Mouse (Mus musculus) embryo, embryonic 10.5 days (tissue): ENCODE measurements at regions not wholly inside any gene's neighbourhood (a gene's known extent, or its start where the extent isn't known, plus 50 kb on each side); places are given as distances from the start of the nearest gene placed in this dataset.
"Not testable (repeated sequence)": the region's sequence is repeated elsewhere in the genome, so short reads cannot be mapped to it uniquely, and the experiment has no call there.

ENCODE experiments used
- DNase-seq: peaks from one replicate; pipeline ENCODE4 v3.0.0-alpha.2; 2015; ENCODE audit warnings: low spot score

DNA sequence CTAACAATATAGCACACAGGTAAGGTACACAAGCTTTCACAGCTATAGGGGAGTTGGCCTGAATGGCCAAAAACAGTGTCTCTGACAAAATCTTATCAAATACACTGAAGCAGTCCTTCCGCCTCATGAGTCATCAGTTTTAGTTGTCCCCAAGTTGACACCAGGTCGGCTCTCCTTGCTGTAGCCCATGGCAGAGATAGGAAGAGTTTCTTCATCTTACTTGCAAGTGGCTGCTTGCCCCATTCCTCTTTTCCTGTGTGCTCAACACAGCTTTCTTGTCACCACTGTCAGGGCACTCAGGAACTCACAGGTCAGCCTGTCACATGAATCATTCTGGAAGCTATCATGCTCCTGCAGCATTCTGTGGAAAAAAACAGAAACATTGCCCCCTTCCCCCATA is 77.1 kb downstream of the Olfr721-ps1 start:
- not testable (repeated sequence) for DNase-seq

DNA sequence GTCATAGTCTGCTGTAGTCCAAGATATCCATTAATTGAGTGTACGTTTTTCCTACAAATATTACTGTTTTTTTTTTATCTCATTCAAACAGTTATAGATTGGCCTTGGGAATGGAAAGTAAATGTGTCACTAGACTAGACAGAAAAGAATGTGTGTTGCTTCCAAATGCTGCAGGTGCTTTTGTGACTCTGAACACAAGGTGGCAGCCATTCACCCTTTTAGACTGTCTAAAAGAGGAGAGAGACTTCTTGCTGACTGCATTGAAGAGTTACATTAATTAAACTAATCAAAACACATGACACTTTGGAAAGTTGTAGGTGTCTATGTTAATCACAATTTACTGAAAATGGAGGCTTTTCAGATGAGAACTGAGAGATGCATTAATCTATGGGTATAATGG is 80.7 kb downstream of the Olfr721-ps1 start:
- DNase-seq, result peak; percentile 46

DNA sequence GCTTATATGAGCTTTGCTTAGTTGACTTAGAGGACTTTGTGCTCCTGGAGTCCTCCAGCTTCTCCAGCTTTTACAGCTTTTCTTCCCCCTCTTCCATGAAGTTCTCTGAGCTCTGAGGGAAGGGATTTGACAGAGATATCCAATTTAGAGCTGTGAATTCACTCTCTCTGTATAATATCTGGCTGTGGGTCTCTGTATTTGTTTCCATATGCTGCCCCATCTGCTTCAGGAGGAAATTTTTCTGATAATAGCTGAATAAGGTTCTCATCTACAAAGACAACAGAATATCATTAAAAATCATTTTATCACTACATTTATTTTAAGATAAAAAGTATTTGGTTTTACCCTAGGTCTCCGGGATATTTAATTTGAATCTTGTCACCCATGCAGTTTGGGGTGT is 85.3 kb downstream of the Olfr721-ps1 start:
- DNase-seq, result no peak

DNA sequence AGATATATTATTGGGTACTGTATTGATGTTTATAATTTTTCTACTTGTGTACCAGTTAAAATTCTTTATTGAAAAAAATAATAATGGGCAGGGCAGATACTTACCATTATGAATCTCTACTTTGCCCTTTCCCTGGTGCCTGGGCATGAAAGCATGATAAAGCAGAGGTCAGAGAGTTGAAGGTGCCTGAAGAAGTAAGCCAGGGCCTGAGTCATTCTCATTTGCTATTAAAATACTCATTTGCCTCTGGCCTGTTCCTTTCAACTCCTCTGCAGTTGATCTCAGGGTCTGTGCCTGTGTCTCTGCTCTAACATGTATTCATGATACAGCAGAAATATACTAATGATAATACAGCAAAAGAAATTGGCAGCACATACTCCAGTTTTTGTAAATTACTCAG is 89.4 kb downstream of the Olfr721-ps1 start:
- no peak for DNase-seq

DNA sequence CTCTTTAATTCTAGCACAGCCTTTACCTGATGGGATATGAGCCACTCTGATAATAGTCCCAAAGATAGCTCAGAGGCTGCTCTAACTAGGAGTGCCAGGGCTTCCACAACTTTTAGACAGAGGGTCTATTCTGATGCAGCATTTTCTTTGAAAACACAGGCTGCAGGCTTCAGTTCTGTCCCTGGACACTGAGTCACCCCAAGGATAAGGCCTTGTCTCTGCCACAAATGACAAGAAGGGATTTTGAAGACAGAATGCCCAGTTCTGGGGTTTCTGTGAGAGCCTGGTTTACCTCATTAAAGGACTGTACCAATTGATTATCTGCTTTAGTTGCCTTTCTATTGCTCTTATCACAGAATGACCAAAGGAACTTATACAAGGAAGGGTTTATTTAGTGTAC is 90.9 kb downstream of the Olfr721-ps1 start:
- DNase-seq, result no peak

DNA sequence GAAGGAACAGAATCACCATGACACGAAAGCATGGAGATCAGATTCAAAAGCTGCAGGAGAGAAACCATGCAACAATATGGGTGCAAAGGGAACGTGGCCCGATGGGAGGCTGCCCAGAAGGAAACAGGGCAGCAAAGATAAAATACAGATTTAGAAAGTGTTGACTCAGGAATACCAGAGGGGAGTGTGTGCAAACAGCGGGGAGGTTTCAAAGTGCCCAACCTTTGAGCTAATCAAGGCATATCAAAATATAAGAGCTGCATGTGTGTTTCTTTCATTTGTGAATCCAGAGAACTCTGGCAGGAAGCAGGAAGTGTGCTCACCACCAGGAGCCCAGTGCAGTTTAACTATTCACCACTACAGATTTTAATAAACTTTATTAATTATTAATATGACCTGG is 110.8 kb downstream of the Olfr721-ps1 start:
- no peak for DNase-seq

DNA sequence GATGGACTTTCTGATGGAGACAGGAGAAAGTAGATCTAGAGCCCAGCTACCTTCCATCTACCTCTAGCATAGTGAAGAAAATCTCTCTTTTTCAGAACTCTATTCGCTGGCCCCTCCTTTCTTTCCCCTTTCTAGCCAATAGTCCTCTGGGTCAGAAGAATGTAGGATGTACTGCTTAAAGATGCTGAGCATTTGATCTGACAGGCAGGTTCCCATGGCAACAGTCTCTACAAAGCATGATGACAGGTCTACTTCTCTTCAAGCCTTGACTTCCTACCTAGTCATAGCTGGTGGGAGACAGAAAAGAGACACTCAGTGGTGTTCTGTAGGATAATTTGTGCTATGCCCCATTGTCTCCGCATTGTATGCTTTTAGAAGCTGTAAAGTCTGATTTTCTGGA is 112.0 kb downstream of the Olfr721-ps1 start:
- DNase-seq, result no peak

DNA sequence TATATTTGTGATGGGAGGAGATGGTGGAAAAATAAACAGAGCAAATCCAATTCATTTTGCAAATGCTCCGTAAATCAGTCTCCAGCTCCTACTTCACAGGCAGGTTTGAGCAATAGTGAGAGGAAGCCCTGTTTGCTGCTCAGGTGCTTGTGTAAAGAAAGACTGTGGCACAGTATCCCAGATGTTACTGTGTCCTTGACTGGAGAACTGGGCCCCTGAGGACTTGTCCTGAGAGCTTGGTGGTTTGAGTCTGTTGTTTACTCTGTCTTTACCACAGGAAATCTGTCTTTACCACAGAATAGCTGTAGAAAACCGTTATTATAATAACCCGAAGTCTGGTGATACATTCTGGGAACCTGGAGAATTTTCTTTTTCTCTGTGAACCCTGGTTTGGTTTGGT is 112.4 kb downstream of the Olfr721-ps1 start:
- no peak for DNase-seq

DNA sequence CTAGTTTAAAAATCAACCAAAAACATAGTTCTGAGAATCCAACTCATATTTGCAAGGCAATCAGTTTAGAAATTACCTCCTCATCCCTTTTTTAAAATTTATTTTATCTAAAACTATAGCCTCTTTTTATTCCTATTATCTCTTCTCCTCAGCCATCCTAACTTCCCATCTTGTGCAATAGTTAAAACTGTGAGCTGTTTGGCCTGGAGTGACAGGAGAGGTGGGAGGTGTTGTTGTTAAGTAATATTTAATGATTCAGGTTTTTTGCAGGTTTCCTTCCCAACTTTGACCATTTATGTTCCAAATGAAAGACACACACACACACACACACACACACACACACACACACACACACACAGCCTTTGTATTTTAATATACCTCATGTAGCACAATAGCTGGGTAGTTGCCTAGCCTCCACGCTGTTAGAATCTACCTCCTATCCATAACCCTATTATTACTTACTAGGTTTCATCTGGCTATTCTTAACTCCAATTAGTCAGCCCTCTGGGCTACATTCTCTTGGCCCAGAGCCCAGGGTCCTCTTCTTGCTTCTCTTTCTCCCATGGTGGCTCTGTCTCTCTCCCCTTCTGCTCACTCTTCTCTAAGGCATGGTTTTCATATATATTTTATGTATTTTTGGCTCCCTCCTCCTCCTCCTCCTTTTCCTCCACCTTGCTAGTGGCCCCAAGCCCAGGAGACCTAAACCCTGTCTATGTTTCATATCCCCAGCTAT is 113.5 kb downstream of the Olfr721-ps1 start:
- DNase-seq, result no peak

DNA sequence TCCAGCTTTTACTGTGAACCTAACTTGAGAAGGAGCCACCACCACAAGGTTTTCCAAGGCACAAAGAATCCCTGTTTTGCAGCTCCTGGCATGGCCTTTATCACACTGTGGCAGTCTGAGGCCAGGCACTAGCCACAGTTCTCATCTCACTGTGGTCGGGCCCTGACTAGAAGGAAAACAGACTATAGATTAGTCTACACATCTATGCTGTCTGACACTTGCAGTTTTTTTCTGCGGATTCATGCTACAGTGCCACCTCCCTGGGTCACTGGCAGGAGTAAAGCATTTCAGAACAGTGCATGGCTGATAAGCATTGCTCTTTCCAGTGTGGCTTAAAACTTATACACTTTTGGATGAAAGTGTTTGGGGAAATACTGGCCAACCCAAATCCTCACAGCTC is 114.3 kb downstream of the Olfr721-ps1 start:
- no peak for DNase-seq

DNA sequence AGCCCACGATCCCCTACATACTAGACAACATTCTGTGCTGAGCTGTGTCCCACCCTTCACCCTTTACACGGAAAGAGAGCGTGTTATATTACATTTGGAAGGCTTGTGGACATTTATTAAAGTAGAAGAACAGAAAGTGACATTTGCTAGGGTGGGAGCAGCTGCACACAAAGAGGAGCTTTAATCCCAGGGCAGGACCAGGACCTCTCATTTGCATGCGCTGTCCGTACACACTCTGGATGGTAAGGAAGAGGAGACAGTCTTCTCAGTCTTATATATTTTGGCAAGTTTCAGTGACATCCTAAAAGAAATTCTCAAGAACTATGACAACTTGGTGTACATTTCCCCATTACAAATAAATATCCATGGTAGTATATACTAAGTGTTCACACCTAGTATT is 114.8 kb downstream of the Olfr721-ps1 start:
- no peak for DNase-seq

DNA sequence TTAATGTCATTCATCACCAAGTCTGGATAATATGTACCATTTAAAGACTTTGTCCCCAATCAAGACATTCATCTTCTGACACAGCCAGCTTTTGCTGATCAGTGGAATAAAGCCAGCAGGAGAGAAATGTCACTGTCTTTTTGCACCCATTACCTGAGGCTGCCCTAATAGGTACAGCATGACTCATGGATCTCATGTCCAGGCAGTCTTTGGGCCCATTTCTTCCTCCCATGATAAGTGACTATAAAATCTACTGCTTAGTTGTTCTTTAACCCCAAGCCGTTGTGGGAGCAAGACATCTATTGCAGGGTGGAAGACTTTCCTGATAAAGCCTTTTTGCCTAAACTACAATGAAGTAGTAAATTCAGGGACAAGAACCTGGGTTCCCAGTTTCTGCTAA is 116.9 kb downstream of the Olfr721-ps1 start:
- DNase-seq, result no peak

DNA sequence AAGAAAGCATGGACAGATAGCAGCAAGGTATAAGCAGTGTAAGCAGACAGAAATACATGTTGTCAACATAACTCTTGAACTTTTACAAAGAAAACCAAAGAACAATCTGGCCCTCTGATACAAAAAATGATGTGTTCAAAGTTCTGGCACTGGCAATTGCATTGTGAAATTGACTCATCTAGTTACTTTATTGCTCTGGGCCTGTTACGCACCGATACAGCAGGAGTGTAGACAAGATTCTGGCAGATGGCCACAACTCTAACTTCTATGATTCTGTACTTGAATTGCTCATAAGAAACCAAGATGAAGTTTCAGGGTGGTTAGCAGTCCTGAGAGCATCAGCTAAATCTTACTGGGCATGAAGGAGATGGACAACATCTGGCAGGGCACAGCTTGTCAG is 117.7 kb downstream of the Olfr721-ps1 start:
- DNase-seq, result no peak

DNA sequence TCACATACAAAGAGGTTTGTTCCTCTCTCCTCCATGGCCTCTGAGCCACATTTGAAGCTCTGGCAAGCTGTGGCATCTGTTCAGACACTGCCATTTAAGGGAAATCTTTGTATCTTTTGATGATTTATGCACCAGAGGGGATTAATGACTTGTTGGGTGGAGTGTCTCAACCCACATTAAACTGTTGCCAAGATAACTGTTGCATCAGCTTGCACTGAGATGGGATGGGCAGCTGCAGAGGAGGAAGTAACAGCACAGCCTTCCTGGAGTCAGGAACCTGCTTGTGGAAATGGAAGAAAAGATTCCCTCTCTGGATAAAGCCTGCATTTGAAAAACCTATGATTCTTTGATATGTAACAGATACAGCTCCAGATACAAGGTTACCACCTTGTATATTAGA is 119.1 kb downstream of the Olfr721-ps1 start:
- no peak for DNase-seq

DNA sequence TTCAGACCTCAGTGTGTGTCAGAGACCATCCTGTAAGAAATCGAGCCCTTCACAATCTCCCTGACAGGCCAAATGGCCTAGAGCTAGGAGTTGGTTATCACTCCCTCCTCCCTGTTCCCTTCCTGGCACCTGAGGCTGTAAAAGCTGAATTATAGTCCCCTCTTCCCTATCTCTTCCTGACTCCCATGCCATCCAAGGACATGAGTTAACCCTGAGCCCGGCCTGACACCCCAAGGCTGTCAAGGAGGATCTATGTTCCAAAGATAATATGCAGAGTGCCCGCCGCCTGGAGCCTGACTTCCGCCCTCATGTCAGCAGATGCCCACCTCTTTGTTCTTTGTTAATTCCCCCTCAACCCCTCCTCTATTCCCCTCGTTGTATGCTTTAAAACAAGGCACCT is 120.2 kb downstream of the Olfr721-ps1 start:
- not testable (repeated sequence) for DNase-seq

DNA sequence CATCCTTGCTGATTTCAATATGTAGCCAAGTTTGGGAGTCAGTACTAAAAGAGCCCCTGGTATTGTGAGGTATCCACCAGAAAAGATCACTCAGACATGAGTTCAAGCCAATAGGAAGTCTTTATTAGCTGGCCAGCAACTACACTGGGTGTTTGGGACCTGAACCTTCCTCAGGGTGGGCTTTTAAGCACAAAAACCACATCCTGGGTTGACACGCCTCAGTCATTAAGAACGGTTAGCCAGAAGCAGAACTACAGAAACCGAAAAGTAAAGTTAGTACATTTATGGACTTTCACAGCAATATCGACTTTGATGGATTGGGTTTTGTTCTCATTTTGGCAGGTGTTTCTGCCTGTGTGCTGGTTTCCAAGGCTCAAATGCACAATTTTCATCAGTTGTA is 124.1 kb downstream of the Olfr721-ps1 start:
- no peak for DNase-seq

DNA sequence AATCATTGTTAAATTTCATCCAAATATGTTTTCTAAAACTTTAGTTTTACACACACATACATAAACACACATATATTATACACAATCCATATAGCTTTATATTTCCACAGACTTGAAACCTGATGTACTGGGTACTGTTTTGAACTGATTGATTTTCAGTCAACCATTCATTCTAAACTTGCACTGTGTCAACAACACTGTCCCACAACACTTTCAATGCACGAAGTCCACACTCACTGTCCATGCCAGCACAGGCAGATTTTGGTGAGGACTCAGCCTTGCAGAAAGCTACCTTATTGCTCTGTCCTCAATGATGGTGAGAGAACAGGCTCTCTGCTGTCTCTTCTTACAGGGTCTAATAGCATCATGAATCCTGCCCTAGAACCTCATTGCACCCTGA is 127.3 kb downstream of the Olfr721-ps1 start:
- DNase-seq, result no peak

DNA sequence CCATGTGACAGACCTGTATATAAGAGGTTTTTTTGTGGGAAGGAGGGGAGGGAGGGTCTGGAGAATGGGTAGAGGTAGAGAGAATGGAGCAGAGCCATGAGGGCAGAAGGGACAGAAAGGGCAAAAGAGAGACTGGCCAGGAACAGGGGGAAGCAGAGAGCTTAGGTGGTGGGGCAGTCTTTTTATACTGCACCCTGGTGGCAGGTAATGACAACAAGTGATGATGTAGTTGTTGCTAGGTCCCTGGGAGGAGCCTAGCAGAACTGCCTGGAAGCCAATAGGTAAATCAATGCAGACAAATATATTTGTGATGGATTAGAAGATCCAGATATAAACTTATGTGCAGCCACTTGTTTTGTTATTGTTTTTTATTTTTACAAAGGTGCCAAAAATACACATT is 140.1 kb downstream of the Olfr721-ps1 start:
- no peak for DNase-seq

DNA sequence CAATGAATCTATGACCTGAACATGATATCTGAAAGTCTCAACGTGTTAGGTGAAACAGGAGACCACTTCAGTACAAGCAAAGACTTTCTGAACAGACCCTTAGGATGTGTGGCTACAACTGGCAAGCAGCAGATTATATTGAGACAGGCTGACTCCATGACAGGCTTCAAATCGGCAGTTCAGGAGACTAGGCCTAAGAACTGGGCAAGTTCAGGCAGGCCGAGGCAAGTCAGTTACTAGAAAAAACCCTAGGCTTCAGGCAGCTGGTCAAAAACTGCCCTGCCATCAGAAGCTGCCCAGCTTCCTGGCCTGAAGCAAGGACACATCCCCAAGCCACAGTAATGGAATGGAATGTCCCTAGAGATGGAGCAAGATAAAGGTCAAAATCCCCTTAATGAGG is 140.6 kb downstream of the Olfr721-ps1 start:
- no peak for DNase-seq

DNA sequence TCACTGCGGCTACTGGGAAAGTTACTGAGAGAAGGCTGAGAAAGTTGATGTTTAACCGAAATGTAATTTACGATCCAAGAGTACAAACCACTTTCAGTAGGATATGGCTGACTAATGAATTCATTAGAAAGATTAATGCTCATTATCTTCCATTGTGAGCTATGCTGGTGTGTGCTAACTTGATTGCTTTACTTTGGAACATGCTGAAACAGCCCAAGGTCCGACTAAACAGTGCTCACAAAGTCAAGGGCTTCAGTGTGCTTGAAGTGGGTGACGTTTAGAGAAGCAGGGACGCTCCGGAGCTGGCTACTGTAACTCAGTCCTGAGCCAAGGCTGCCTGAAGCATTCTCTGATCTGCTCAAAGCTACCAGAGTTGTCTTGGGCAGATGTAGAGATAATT is 143.1 kb downstream of the Olfr721-ps1 start:
- DNase-seq, result no peak

DNA sequence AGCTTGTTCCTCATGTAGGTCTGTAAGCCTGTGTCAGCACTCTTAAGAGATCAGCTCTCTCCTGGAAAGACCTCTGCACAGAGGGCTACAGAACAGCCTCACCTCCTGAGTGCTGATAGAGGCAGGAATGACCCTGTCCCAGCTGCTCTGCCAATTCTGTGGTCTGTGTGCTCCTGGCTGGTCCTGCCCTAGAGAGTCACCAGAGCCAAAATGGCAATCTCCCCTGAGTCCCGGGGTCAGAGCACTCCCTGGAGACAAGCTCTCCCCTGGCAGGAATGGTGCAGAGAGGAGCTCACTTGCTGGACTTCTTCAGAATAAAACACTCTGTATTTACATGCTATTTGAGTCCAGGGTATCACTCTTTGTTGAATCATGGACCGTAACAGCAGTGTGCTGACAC is 149.9 kb upstream of the Slc4a7 start:
- no peak for DNase-seq

DNA sequence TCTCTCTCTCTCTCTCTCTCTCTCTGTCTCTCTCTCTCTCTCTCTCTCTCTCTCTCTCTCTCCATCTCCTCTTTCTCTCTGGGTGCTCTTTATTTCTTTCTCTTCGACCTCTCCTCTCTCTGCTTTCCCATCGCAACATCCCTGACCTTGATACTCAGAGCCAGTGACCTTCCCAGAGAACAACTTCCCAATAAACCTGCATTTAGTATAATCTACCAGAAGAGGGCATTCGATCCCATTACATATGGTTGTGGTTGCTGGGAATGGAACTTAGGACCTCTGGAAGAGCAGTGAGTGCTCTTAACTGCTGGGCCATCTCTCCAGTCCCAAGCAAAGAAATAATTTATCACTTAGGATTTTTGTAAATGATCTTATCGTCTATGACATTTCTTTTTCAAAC is 127.2 kb upstream of the Slc4a7 start:
- DNase-seq, result no peak

DNA sequence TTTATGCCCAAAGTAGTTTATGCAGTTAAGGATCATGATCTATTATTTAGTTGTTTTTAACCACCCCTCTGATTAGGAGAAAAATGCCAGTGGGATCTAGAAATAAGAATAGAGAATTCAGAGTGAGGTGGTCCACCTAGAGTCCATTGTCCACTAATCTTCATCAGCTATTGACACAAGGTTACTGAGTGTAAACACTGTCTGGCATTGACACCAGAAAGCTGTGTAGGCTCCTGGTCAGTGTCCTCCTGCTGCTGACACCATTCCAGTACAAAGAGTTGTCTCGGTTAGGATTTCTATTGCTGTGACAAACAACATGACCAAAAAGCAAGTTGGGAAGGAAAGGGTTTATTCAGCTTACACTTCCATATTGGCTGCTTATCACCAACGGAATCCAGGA is 110.1 kb upstream of the Slc4a7 start:
- DNase-seq, result no peak

DNA sequence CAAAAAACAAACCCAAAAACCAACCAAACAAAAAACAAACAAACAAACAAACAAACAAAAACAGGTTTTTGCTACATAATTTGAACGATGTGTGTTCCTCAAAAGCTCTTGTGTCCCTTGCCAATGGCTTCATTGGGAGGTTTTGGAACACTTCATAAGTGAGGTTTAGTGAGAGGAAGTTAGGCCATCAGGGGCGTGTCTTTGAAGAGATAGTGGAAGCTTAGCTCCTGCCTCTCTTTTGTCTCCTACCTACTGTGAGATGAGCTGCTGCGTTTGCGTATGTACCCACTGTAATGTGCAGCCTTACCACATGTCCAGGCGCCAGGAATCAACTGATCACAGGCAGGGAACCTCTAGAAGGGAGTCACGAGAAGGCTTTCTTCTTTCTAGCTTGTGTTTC is 107.3 kb upstream of the Slc4a7 start:
- DNase-seq, result no peak
